Mouse (Mus musculus) right cerebral cortex, postnatal 36 days (tissue): ENCODE measurements around the gene Mtmr6.

Experiments used
- DNase-seq, 2 experiments: peaks; one replicate each; pipeline ENCODE4 v3.0.0; 2022; ENCODE audit warnings: low spot score in 2 of 2, mixed read lengths in 1 of 2

The Mtmr6 gene

GRCm38 (mm10) chr14:60264990-60265876, at the start of gene Mtmr6:
Mtmr6 (plus strand) TSS chr14:60265228.
- peak; percentile 94 to 95 for DNase-seq

- no peak for DNase-seq
These were observed 48.9 kb upstream of the Mtmr6 start for GRCm38 (mm10) chr14:60216125-60216524.

DNA sequence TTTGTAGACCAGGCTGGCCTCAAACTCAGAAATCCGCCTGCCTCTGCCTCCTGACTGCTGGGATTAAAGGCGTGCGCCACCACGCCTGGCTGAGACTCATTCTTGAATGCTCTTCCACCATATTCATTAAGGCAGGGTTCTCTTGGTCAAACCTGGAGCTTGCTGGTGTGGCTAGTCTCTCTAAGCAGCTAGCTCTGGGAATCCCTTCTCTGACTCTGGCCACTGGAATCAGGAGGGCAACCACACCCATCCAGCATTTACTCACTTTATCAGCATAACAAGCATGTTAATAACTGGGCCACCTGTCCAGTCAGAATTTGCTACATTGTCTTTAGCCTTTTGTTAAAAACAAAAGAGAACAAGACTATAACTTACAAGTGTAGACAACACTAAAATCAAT, 47.4 kb upstream of the Mtmr6 start:
- no peak for DNase-seq

- no peak for DNase-seq
These were observed 45.1 kb upstream of the Mtmr6 start for GRCm38 (mm10) chr14:60219886-60220285.

GRCm38 (mm10) chr14:60238551-60238950, 26.5 kb upstream of the Mtmr6 start:
- no peak for DNase-seq

- no peak for DNase-seq
These were observed 14.7 kb upstream of the Mtmr6 start for GRCm38 (mm10) chr14:60250366-60250765.

- DNase-seq = no peak
These were observed 14.1 kb upstream of the Mtmr6 start for GRCm38 (mm10) chr14:60250879-60251278.

- DNase-seq = peak; percentile 99
These were observed 13.6 kb upstream of the Mtmr6 start, which contains the start of the genes Nupl1 and Gm49336 for GRCm38 (mm10) chr14:60251281-60252003. Nupl1 (minus strand) TSS chr14:60251431. Gm49336 (minus strand) TSS chr14:60251507.

- peak in 1 of 2 experiments; percentile 18 for DNase-seq
These were observed 12.7 kb upstream of the Mtmr6 start for GRCm38 (mm10) chr14:60252004-60253000.

- no peak for DNase-seq
These were observed 11.6 kb upstream of the Mtmr6 start for GRCm38 (mm10) chr14:60253466-60253865.

GRCm38 (mm10) chr14:60254774-60255173, 10.3 kb upstream of the Mtmr6 start:
- DNase-seq = no peak

DNA sequence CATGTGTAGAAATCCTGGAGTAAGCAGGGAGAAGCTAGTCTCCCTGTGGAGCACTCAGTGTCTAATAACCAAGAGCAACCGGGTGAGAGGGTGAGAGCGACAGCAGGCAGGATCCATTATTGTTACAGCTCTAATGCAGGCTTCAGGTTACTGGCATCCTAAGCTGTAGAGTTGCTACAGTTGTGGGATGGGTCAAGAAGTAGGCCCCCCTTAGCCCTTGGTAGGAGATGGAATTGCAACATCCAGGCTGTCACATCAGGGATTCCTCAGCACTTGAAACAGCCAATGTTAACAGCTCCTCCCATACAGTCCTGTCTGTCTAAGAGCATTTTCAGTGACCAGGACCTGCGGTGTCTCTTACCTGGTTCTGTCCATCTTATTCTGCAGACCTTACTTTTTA, 8.7 kb upstream of the Mtmr6 start:
- no peak for DNase-seq

GRCm38 (mm10) chr14:60257101-60257500, 7.9 kb upstream of the Mtmr6 start:
- no peak for DNase-seq

- DNase-seq = no peak
These were observed 7.2 kb upstream of the Mtmr6 start for GRCm38 (mm10) chr14:60257851-60258250.

GRCm38 (mm10) chr14:60262316-60262715, 2.7 kb upstream of the Mtmr6 start:
- no peak for DNase-seq

GRCm38 (mm10) chr14:60269333-60269732, 4.3 kb downstream of the Mtmr6 start:
- no peak for DNase-seq

GRCm38 (mm10) chr14:60273346-60273745, 8.3 kb downstream of the Mtmr6 start:
- DNase-seq = no peak

- no peak for DNase-seq
These were observed 10.6 kb downstream of the Mtmr6 start for GRCm38 (mm10) chr14:60275301-60276276.

DNA sequence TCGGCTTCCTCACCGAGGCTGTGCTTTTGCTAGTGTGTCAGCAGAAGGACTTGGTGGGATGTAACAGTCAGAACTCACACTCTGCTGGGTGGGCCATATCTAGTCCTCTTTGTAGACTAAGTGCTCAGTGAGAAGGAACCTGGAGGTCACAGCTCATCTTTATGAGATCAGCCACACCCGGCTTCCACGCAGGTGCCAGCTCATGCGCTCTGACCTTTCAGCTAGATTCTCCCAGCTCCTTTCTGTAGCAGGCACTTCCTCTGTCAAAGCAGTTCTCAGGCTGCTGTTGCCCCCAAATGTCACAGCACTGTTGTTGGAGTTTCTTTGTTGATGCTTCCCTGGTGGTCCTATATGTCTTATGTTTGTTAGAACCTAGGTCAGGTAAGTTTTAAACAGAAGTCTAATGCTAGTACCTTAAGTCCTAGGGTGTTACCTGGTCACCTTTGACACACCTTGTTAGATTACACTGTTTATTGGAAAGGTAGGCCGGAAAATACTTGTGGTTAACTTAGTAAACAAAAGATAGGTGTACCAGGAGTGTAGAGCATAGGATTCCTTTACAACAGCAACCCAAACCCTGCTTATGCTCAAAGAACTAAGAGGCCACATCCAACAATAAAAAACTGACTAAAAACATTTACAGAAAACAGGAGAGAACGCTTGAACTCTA, 21.3 kb downstream of the Mtmr6 start:
- DNase-seq = no peak

DNA sequence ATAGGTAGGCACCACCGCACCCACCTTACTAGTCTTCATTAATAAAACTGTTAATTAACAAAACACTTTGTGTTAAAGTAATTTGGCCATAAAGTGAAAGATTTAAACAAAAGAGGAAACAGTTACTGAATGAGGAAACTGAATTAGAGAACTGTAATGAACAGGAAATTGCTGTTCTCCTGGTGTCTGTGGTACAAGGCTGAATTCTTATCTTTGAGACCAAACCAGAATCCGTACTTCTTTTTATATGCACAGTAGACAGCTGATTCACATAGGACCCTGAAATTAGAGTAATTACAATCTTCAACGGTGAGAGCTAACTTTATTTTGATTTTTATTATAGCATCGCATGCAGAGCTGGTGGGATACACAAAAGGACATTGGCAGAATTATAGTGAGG, 25.3 kb downstream of the Mtmr6 start:
- DNase-seq = no peak
